Mouse (Mus musculus): ENCODE results near the gene Hist1h2bc. TPM values are rescaled to one million over a fixed set of nuclear protein-coding genes. Genes with fewer than 3 reads are reported as not detected.

The Hist1h2bc gene
- polyA plus RNA-seq, 1 experiment from 2014 or later, result 168 TPM

DNA sequence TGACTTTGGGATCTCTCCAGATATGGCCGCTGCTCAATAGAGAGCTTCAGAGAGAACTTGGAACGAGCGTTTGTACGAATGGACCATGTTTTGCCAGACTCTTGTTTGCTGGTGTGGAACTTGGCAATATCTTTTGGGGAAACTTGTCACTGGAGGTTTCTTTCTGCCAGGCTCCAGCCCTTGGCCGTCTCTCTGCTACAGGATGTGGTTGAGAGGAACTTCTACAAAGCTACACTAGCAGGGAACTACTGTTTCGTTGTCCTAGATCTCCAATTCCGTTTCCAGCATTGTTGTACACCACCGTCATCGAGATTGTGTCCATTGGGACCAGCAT lies 45.2 kb downstream of the Hist1h2bc start:
- Histone ChIP-seq H3K4me3 (ENCODE audit: low read depth, low read length) (no peak overlapping the region), H3K27me3 (ENCODE audit: insufficient read depth, low read length) (no peaks in the 10 kb centered on the region), H3K27ac (ENCODE audit: low read depth) (peak overlapping the region; percentile 39), H3K4me1 (ENCODE audit: insufficient read depth) (peaks cover 15% of the 10 kb centered on the region), H3K9me3 (ENCODE audit: low read length) (no peaks in the 10 kb centered on the region), H3K4me2 (ENCODE audit: low read depth, low read length) (no peak overlapping the region), H3K9ac (replicated peaks) (no peak overlapping the region), H3K36me3 (replicated peaks; ENCODE audit: insufficient read depth, low read length) (no peaks in the 10 kb centered on the region)
- no peak for TF ChIP-seq CTCF (IDR thresholded peaks at IDR 0.05; ENCODE audit: low read depth)
- WGBS (ENCODE audit: insufficient replicate concordance), result 51% methylated on average over 9 of the region's 9 CpGs
- no peak for ATAC-seq
- DNase-seq, result peak; percentile 11

- peaks cover 15% of the 10 kb centered on the region for H3K4me1 ChIP-seq (ENCODE audit: insufficient read depth)
- ATAC-seq (no peak), DNase-seq (peak; percentile 13)
- no peaks in the 10 kb centered on the region for H3K27me3 ChIP-seq (ENCODE audit: insufficient read depth, low read length)
- no peak overlapping the region for H3K4me2 ChIP-seq (ENCODE audit: low read depth, low read length)
- no peak overlapping the region for H3K4me3 ChIP-seq (ENCODE audit: low read depth, low read length)
- TF ChIP-seq EP300 (IDR thresholded peaks at IDR 0.05; ENCODE audit: low read depth) (no peak), CTCF (IDR thresholded peaks at IDR 0.05; ENCODE audit: low read depth) (no peak)
- H3K9ac ChIP-seq (replicated peaks), result no peak overlapping the region
- 84% methylated on average over 5 of the region's 5 CpGs for WGBS (ENCODE audit: insufficient replicate concordance)
- no peaks in the 10 kb centered on the region for H3K9me3 ChIP-seq (ENCODE audit: low read length)
- H3K36me3 ChIP-seq (replicated peaks; ENCODE audit: insufficient read depth, low read length), result no peaks in the 10 kb centered on the region
- peak overlapping the region; percentile 39; the same call in 1 of the 2 replicates for H3K27ac ChIP-seq (ENCODE audit: low read depth)
Observed at GRCm38 (mm10) chr13:23729706-23730105, 45.7 kb downstream of the Hist1h2bc start.

DNA sequence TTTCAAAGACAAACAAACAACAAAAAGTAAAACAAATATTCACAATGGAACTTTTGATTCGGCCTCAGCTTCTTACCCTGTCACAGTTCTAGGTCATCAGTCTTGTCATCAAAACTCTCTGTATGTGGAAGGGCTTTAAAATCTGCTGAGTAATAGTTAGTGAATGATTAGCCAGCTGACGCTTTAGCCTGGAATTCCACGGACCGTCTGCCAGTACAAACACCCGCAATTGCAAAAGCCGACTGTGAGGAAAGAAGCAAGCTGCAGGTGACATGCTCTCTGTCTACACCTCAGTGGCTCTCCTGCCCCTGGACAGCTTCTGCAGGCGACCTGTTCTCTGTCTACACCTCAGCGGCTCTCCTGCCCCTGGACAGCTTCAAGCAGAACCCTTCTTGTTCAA lies 46.5 kb downstream of the Hist1h2bc start:
- Histone ChIP-seq H3K4me1 (ENCODE audit: insufficient read depth) (peaks cover 15% of the 10 kb centered on the region), H3K27me3 (ENCODE audit: insufficient read depth, low read length) (no peaks in the 10 kb centered on the region), H3K9ac (replicated peaks) (no peak overlapping the region), H3K36me3 (replicated peaks; ENCODE audit: insufficient read depth, low read length) (no peaks in the 10 kb centered on the region), H3K4me3 (ENCODE audit: low read depth, low read length) (no peak overlapping the region), H3K27ac (ENCODE audit: low read depth) (no peak overlapping the region), H3K4me2 (ENCODE audit: low read depth, low read length) (peak overlapping the region; percentile 10), H3K9me3 (ENCODE audit: low read length) (no peaks in the 10 kb centered on the region)
- peak; percentile 17; the same call in 1 of the 2 replicates for TF ChIP-seq EP300 (IDR thresholded peaks at IDR 0.05; ENCODE audit: low read depth)
- no peak for TF ChIP-seq CTCF (IDR thresholded peaks at IDR 0.05; ENCODE audit: low read depth)
- ATAC-seq (peak; percentile 92), DNase-seq (peak; percentile 69)
- 49% methylated on average over 8 of the region's 8 CpGs for WGBS (ENCODE audit: insufficient replicate concordance)

DNA sequence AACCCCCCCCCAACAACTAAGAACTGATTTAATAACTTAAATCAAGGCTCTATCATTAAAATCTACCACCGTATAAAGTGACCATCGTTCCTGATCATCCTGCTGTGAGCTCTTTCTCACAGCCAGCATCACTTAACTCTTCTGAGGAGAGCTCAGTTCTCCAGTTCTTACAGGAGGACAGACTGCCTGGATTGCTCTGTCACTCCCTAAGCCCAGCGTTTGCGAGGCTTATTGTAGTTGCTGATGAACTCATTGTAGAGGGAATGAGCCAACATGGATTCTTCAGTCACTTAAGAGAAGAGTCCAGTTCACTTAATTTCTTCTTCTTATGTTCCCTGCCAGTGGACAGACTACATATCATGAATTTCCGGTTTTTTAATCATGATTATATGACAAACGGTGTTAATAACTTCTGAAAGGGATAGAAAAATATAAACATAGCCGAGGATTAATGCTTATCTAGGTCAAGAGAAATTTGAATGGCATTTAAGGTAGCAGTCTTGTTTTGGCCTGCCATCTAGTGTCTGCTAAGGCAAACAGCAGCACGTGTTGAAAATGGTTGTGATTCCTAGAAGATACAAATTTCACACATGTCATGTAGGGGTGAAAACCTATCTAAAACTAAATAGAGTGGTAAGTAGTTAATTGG lies 48.3 kb downstream of the Hist1h2bc start:
- Histone ChIP-seq H3K4me1 (ENCODE audit: insufficient read depth) (peaks cover 15% of the 10 kb centered on the region), H3K27me3 (ENCODE audit: insufficient read depth, low read length) (no peaks in the 10 kb centered on the region), H3K9me3 (ENCODE audit: low read length) (no peaks in the 10 kb centered on the region), H3K4me2 (ENCODE audit: low read depth, low read length) (no peak overlapping the region), H3K27ac (ENCODE audit: low read depth) (no peak overlapping the region), H3K4me3 (ENCODE audit: low read depth, low read length) (no peak overlapping the region), H3K9ac (replicated peaks) (no peak overlapping the region), H3K36me3 (replicated peaks; ENCODE audit: insufficient read depth, low read length) (no peaks in the 10 kb centered on the region)
- TF ChIP-seq EP300 (IDR thresholded peaks at IDR 0.05; ENCODE audit: low read depth) (no peak), CTCF (IDR thresholded peaks at IDR 0.05; ENCODE audit: low read depth) (peak; percentile 94)
- DNase-seq (peak; percentile 16), ATAC-seq (no peak)
- WGBS (ENCODE audit: insufficient replicate concordance), result 22% methylated on average over 8 of the region's 8 CpGs

DNA sequence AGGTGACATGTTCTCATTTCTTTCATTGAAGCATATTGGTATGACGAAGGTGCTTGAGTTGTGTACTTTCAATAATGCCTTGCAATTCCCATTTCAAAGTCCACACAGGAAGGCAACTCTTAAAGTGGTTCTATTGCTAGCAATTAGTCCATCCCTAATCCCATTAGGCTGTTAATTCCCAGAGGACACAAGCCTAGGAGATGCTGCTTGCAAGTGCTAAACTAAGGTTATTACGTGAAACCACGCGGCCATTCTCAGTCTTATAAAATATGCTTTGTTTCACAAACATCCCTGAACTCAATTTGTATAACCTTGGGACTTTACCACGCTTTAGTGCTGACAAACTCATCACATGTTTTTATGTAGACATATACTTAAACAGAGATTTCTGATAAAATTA lies 53.1 kb downstream of the Hist1h2bc start:
- ATAC-seq (no peak), DNase-seq (no peak)
- peaks cover 5% of the 10 kb centered on the region; the same call in 1 of the 2 replicates for H3K4me1 ChIP-seq (ENCODE audit: insufficient read depth)
- no peak overlapping the region for H3K4me3 ChIP-seq (ENCODE audit: low read depth, low read length)
- TF ChIP-seq CTCF (IDR thresholded peaks at IDR 0.05; ENCODE audit: low read depth), result no peak
- TF ChIP-seq EP300 (IDR thresholded peaks at IDR 0.05; ENCODE audit: low read depth), result no peak
- no peak overlapping the region for H3K27ac ChIP-seq (ENCODE audit: low read depth)
- WGBS (ENCODE audit: insufficient replicate concordance), result 80% methylated on average over 5 of the region's 5 CpGs
- no peak overlapping the region for H3K9ac ChIP-seq (replicated peaks)
- H3K27me3 ChIP-seq (ENCODE audit: insufficient read depth, low read length), result no peaks in the 10 kb centered on the region
- no peak overlapping the region for H3K4me2 ChIP-seq (ENCODE audit: low read depth, low read length)
- no peaks in the 10 kb centered on the region for H3K36me3 ChIP-seq (replicated peaks; ENCODE audit: insufficient read depth, low read length)
- no peaks in the 10 kb centered on the region for H3K9me3 ChIP-seq (ENCODE audit: low read length)

GRCm38 (mm10) chr13:23738041-23738440 lies 54.0 kb downstream of the Hist1h2bc start:
- Histone ChIP-seq H3K9me3 (ENCODE audit: low read length) (no peaks in the 10 kb centered on the region), H3K36me3 (replicated peaks; ENCODE audit: insufficient read depth, low read length) (no peaks in the 10 kb centered on the region), H3K9ac (replicated peaks) (peak overlapping the region; percentile 99), H3K4me2 (ENCODE audit: low read depth, low read length) (peak overlapping the region; percentile 86), H3K4me3 (ENCODE audit: low read depth, low read length) (peak overlapping the region; percentile 72), H3K4me1 (ENCODE audit: insufficient read depth) (peaks cover 5% of the 10 kb centered on the region; the same call in 1 of the 2 replicates), H3K27ac (ENCODE audit: low read depth) (peak overlapping the region; percentile 100), H3K27me3 (ENCODE audit: insufficient read depth, low read length) (no peaks in the 10 kb centered on the region)
- ATAC-seq (no peak), DNase-seq (peak; percentile 47)
- TF ChIP-seq EP300 (IDR thresholded peaks at IDR 0.05; ENCODE audit: low read depth), result no peak
- TF ChIP-seq CTCF (IDR thresholded peaks at IDR 0.05; ENCODE audit: low read depth), result no peak
- 24% methylated on average over 4 of the region's 4 CpGs for WGBS (ENCODE audit: insufficient replicate concordance)

Measured in liver, postnatal 0 days (tissue).